Mouse (Mus musculus) limb, embryonic 13.5 days (tissue): Measurements from ENCODE around the gene Sec14l1. TPM values are rescaled to one million over a fixed set of nuclear protein-coding genes. Genes with fewer than 3 reads are reported as not detected.
"Not testable (repeated sequence)": the region's sequence is repeated elsewhere in the genome, so short reads cannot be mapped to it uniquely, and the experiment has no call there.

Experiments
- ATAC-seq: fragments of 200-750 bp; cut with Nextera tagmentation; 2 replicates; pipeline ENCODE4 v1.8.0; 2017; ENCODE audit warnings: low read depth, moderate number of reproducible peaks, moderate TSS enrichment; ENCODE audit not compliant: low FRiP score
- H3K27ac ChIP-seq: fragments of 300-500 bp; sonication (generic); 2 replicates; pipeline ENCODE4 v1.5.1; 2015; ENCODE audit warnings: inconsistent platforms, mild to moderate bottlenecking, moderate library complexity
- H3K27me3 ChIP-seq: fragments of 300-500 bp; sonication (generic); 2 replicates; pipeline ENCODE4 v1.6.1; 2015; ENCODE audit warnings: mild to moderate bottlenecking, inconsistent platforms
- H3K36me3 ChIP-seq: fragments of 300-500 bp; sonication (generic); 2 replicates; pipeline ENCODE4 v1.6.1; 2015; ENCODE audit warnings: inconsistent platforms, mild to moderate bottlenecking, moderate library complexity
- H3K4me1 ChIP-seq: fragments of 300-500 bp; sonication (generic); 2 replicates; pipeline ENCODE4 v1.6.1; 2015; ENCODE audit warnings: inconsistent platforms
- H3K4me2 ChIP-seq: fragments of 300-500 bp; sonication (generic); replicated peaks from 2 replicates; pipeline ENCODE4 v1.6.1; 2015; ENCODE audit warnings: inconsistent platforms, mild to moderate bottlenecking, moderate library complexity
- H3K4me3 ChIP-seq: fragments of 300-500 bp; sonication (generic); 2 replicates; pipeline ENCODE4 v1.5.1; 2015; ENCODE audit warnings: moderate library complexity, mild to moderate bottlenecking, inconsistent platforms
- H3K9ac ChIP-seq: fragments of 300-500 bp; sonication (generic); 2 replicates; pipeline ENCODE4 v1.6.1; 2015; ENCODE audit warnings: mild to moderate bottlenecking, inconsistent platforms
- H3K9me3 ChIP-seq: fragments of 300-500 bp; sonication (generic); 2 replicates; pipeline ENCODE4 v1.6.1; 2016; ENCODE audit warnings: inconsistent platforms
- WGBS: fragments of 180-500 bp; shearing (Covaris S2); methylation state at CpG from one replicate; pipeline ENCODE4 v1.1.7; 2015; 5-methylcytosine and 5-hydroxymethylcytosine counted together
- polyA plus RNA-seq: library from polyadenylated mRNA; unstranded; fragments of >200 nt; fragmentation: Nextera tagmentation; extraction: Ambion mirVana; gene quantifications from 2 replicates; pipeline ENCODE4 v1.2.1, GENCODE M21; 2015

The Sec14l1 gene
- 61.2 and 65.4 TPM in 2 replicates for polyA plus RNA-seq

DNA sequence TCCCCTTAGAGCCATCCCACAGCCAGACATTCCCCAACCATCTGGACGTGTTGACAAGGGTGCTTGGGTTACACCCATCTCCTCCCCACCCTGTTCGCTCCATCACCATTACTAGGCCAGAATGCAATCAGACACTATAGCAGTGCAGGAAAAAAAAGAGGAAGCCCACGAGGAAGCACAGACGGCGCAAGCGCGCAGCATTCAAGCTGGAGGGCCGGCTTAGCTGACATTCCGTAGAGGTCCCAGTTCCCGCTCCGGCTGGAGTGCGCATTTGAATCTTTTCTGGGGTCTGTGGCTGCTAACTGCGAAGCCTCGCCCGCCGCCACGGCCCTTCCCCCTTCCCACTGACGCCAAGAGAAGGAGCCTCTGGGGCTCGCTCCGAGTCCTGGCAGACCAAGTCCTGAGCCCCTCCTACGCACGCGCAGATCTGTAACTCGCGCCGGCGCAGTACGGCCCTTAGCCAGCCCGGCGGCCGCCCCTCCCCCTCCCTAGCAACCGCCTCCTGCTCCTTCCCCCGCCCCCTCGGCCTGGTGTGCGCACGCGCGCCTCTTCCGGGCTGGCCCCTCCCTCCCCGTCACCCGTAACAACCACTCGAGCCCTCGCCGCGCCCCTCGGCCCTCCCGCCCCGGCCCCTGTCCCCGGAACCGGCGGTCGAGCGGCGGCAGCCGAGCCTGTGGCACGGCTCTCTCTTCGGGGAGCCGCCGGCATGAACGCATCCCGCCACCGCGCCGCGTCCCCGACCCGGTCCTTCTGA is at the start of gene Sec14l1:
Gene Sec14l1, plus strand, starts transcription at position 577 of the 754 bp plus-strand sequence.
- no peaks in the 10 kb centered on the region for H3K27me3 ChIP-seq
- 1% methylated on average over 54 of the region's 67 CpGs for WGBS
- H3K27ac ChIP-seq: peak within 1 kb of the TSS; percentile 99
- no peaks in the 10 kb centered on the region for H3K9me3 ChIP-seq
- peak within 1 kb of the TSS; percentile 89 for H3K9ac ChIP-seq
- peak within 1 kb of the TSS; percentile 79 for H3K4me2 ChIP-seq
- H3K4me1 ChIP-seq: peaks cover 65% of the 10 kb centered on the region
- peaks cover 8% of the 10 kb centered on the region for H3K36me3 ChIP-seq
- ATAC-seq: peak; percentile 96
- peak within 1 kb of the TSS; percentile 89 for H3K4me3 ChIP-seq

- not testable (repeated sequence) for H3K4me3 ChIP-seq, H3K9ac ChIP-seq, H3K9me3 ChIP-seq, ATAC-seq, H3K27me3 ChIP-seq, H3K27ac ChIP-seq, H3K4me1 ChIP-seq, H3K36me3 ChIP-seq, H3K4me2 ChIP-seq
- WGBS: 81% methylated on average over 5 of the region's 5 CpGs
These were observed 49.4 kb upstream of the Sec14l1 start for GRCm38 (mm10) chr11:117065602-117066001.

- ATAC-seq: no peak
- H3K9me3 ChIP-seq: no peaks in the 10 kb centered on the region
- H3K9ac ChIP-seq: no peak overlapping the region
- 69% methylated on average over 5 of the region's 5 CpGs for WGBS
- peaks cover 5% of the 10 kb centered on the region; the same call in 1 of the 2 replicates for H3K27me3 ChIP-seq
- H3K36me3 ChIP-seq: no peaks in the 10 kb centered on the region
- H3K4me1 ChIP-seq: peaks cover 4% of the 10 kb centered on the region; the same call in 1 of the 2 replicates
- H3K4me3 ChIP-seq: no peak overlapping the region
- no peak overlapping the region for H3K4me2 ChIP-seq
- H3K27ac ChIP-seq: no peak overlapping the region; the same call in 1 of the 2 replicates
These were observed 48.2 kb upstream of the Sec14l1 start for GRCm38 (mm10) chr11:117066738-117067137.

DNA sequence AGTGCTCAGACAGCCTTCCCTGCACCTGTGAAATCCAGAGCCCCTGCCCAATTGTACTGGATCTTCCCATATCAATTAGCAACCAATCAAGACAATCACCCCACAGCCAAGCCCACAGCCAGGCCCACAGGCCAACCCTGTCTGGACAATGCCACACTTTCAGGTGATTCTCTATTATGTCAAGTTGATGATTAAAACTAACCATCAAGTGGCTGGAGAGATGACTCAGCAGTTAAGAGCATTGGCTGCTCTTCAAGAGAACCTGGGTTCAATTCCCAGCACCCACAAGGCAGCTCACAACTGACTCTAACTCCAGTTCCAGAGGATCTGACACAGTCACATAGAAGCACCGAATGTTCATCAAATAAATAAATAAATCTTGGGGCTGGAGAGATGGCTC is 46.6 kb upstream of the Sec14l1 start:
- H3K4me2 ChIP-seq: no peak overlapping the region
- 95% methylated on average over 1 of the region's 1 CpGs for WGBS
- ATAC-seq: no peak
- no peaks in the 10 kb centered on the region for H3K36me3 ChIP-seq
- no peaks in the 10 kb centered on the region for H3K9me3 ChIP-seq
- peaks cover 4% of the 10 kb centered on the region; the same call in 1 of the 2 replicates for H3K4me1 ChIP-seq
- H3K27ac ChIP-seq: no peak overlapping the region
- no peak overlapping the region for H3K4me3 ChIP-seq
- H3K9ac ChIP-seq: no peak overlapping the region
- peaks cover 5% of the 10 kb centered on the region; the same call in 1 of the 2 replicates for H3K27me3 ChIP-seq

GRCm38 (mm10) chr11:117069027-117069426 is 45.9 kb upstream of the Sec14l1 start:
- Histone ChIP-seq H3K9me3 (no peaks in the 10 kb centered on the region), H3K9ac (no peak overlapping the region), H3K36me3 (no peaks in the 10 kb centered on the region), H3K27me3 (peaks cover 5% of the 10 kb centered on the region; the same call in 1 of the 2 replicates), H3K4me3 (no peak overlapping the region), H3K4me1 (peaks cover 3% of the 10 kb centered on the region; the same call in 1 of the 2 replicates), H3K27ac (no peak overlapping the region), H3K4me2 (no peak overlapping the region)
- no peak for ATAC-seq
- WGBS: 68% methylated on average over 3 of the region's 3 CpGs

DNA sequence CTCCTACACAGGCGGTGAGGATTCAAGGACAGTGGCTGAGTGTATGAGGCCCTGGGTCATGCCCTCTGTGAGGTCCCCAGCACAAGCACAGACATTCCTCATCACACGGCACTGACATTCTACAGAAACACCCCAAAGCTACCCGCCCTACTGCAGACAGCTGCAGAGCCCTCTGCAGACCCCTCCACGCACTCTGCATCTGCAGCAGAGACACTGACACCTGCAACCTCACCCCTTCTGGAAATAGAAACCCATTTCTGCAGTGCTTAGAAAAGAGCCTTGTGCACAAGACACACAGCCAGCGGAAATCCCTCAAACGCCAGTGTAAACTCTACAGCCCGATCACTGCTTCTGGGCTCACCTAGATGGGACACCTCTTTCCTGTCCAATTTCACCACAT is 44.3 kb upstream of the Sec14l1 start:
- no peak for ATAC-seq
- H3K9ac ChIP-seq: no peak overlapping the region
- no peaks in the 10 kb centered on the region for H3K36me3 ChIP-seq
- H3K27me3 ChIP-seq: peaks cover 5% of the 10 kb centered on the region; the same call in 1 of the 2 replicates
- H3K27ac ChIP-seq: no peak overlapping the region
- H3K4me3 ChIP-seq: no peak overlapping the region
- H3K4me2 ChIP-seq: no peak overlapping the region
- WGBS: 76% methylated on average over 7 of the region's 7 CpGs
- H3K9me3 ChIP-seq: no peaks in the 10 kb centered on the region
- peaks cover under 1% of the 10 kb centered on the region; the same call in 1 of the 2 replicates for H3K4me1 ChIP-seq

- 0 out of 2 replicates have a peak overlapping the region, but pooled peaks have one; percentile 36 for H3K4me2 ChIP-seq
- peaks cover 5% of the 10 kb centered on the region; the same call in 1 of the 2 replicates for H3K27me3 ChIP-seq
- no peak overlapping the region for H3K27ac ChIP-seq
- 0 out of 2 replicates have a peak, but pooled peaks have one; percentile 21 for ATAC-seq
- peaks cover 8% of the 10 kb centered on the region for H3K4me1 ChIP-seq
- WGBS: 1% methylated on average over 13 of the region's 13 CpGs
- H3K9ac ChIP-seq: no peak overlapping the region
- no peaks in the 10 kb centered on the region for H3K36me3 ChIP-seq
- no peaks in the 10 kb centered on the region for H3K9me3 ChIP-seq
- H3K4me3 ChIP-seq: no peak overlapping the region
These were observed 42.8 kb upstream of the Sec14l1 start for GRCm38 (mm10) chr11:117072128-117072527.

GRCm38 (mm10) chr11:117073426-117073825 is 41.5 kb upstream of the Sec14l1 start:
- Histone ChIP-seq H3K27me3 (peaks cover 5% of the 10 kb centered on the region; the same call in 1 of the 2 replicates), H3K36me3 (peaks cover 8% of the 10 kb centered on the region), H3K4me3 (no peak overlapping the region), H3K4me1 (peaks cover 20% of the 10 kb centered on the region), H3K9ac (no peak overlapping the region), H3K4me2 (no peak overlapping the region), H3K27ac (no peak overlapping the region), H3K9me3 (no peaks in the 10 kb centered on the region)
- no peak for ATAC-seq
- 91% methylated on average over 9 of the region's 9 CpGs for WGBS

DNA sequence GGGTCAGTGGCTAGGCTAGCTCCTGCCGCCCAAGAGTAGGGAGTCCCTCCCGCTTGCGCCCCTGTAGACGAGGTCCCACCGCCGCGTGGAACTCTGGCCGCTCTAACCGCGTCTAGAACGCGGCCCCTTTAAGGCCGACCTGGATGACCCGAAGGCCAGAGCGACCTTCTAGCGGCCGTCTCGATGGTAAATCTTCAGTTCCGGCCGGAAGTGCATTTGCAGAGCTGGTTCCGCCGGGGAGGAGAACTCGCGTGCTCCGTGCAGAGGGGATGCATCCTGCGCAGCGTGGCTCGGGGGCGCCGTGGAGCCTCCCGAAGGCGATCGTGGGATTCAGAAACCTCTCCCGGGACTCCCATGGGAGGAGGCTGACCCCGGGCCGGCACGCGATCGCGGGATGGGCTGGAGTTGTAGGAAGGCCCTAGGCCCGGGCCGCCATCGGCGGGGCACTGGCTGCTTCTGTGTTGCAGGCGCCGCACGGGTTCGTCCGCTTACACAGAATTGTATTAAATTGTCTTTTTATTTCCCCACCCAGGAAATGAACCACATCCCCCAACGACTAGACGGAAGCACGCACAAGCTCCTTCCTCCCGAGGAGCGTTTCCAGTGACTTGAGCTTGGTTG is 38.3 kb upstream of the Sec14l1 start:
- no peaks in the 10 kb centered on the region for H3K27me3 ChIP-seq
- H3K4me1 ChIP-seq: peaks cover 30% of the 10 kb centered on the region
- H3K9me3 ChIP-seq: no peaks in the 10 kb centered on the region
- H3K27ac ChIP-seq: peak overlapping the region; percentile 69
- under 1% methylated on average over 54 of the region's 54 CpGs for WGBS
- H3K4me2 ChIP-seq: peak overlapping the region; percentile 95
- peaks cover 34% of the 10 kb centered on the region for H3K36me3 ChIP-seq
- peak overlapping the region; percentile 89 for H3K4me3 ChIP-seq
- H3K9ac ChIP-seq: peak overlapping the region; percentile 93
- ATAC-seq: peak; percentile 71

DNA sequence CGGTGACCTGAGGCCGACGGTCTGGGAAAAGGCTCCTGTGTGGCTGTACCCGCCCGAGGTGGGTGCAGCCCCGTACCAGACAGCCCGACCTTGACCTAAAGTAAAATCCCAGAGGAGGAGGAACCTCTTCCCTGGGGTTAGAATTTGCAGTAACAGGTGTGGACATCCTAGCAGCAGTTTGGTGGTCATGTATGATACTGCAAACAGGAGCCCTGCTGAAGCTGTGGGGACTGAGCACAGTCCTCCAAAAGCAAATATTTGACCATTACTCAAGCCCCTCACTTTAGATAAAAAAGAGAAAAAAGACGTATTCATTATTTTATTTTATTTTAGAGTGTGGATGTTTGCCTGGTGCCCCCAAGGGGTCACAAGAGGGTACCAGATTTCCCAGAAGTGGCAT is 37.7 kb upstream of the Sec14l1 start:
- H3K36me3 ChIP-seq: peaks cover 34% of the 10 kb centered on the region
- no peaks in the 10 kb centered on the region for H3K27me3 ChIP-seq
- 4% methylated on average over 8 of the region's 8 CpGs for WGBS
- H3K27ac ChIP-seq: peak overlapping the region; percentile 69
- no peak for ATAC-seq
- H3K4me3 ChIP-seq: peak overlapping the region; percentile 89
- H3K9ac ChIP-seq: peak overlapping the region; percentile 93
- peak overlapping the region; percentile 95 for H3K4me2 ChIP-seq
- no peaks in the 10 kb centered on the region for H3K9me3 ChIP-seq
- peaks cover 35% of the 10 kb centered on the region for H3K4me1 ChIP-seq

GRCm38 (mm10) chr11:117077902-117078301 is 37.1 kb upstream of the Sec14l1 start:
- H3K4me3 ChIP-seq: peak overlapping the region; percentile 89
- H3K4me1 ChIP-seq: peaks cover 42% of the 10 kb centered on the region
- no peak overlapping the region for H3K27ac ChIP-seq
- peak overlapping the region; percentile 93; the same call in 1 of the 2 replicates for H3K9ac ChIP-seq
- peaks cover 34% of the 10 kb centered on the region for H3K36me3 ChIP-seq
- peak overlapping the region; percentile 95 for H3K4me2 ChIP-seq
- no peaks in the 10 kb centered on the region for H3K9me3 ChIP-seq
- WGBS: 86% methylated on average over 8 of the region's 8 CpGs
- H3K27me3 ChIP-seq: no peaks in the 10 kb centered on the region
- ATAC-seq: no peak

- Histone ChIP-seq H3K36me3 (peaks cover 38% of the 10 kb centered on the region), H3K4me2 (no peak overlapping the region), H3K4me3 (no peak overlapping the region), H3K27me3 (no peaks in the 10 kb centered on the region), H3K27ac (no peak overlapping the region), H3K9ac (no peak overlapping the region), H3K9me3 (no peaks in the 10 kb centered on the region), H3K4me1 (peaks cover 42% of the 10 kb centered on the region)
- no peak for ATAC-seq
- 87% methylated on average over 12 of the region's 12 CpGs for WGBS
These were observed 36.2 kb upstream of the Sec14l1 start for GRCm38 (mm10) chr11:117078637-117079240.
